In the genomic region with DNA sequence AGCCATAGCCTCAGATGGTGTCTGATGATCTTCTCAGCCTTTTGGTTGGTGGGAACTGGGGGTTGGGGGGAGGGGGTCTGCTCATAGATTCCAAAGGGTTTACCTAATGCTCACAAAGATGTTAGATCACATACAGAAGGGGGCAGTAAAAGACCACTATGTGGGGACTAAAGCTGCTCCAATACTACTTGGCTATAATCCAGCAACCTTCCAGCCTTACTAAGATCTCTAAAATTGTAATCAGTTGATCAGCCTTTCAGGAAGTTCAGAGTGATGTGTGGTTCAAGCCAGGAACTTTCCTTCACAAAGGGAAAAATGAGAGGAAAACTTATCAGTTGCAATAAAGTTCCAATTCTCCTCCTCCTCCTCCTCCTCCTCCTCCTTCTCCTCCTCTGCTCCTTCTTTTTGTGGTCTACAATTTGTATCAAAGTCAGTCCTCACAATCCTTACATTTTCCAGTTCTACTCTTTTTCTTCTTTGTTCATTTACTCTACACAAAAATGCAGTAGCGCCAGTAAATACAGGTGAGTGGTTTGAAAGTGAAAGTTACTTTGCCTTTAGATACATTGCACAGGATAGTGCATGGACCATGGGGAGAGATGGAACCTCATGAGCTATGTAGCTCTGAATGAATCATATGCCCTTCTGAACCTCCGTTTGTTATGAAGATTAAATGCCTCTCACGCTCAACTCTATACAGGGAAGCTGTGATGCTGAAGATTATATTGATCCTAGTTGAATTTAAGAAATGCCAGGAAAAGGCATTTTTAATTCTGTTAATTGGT, we compare ENCODE assay signal across 9 mouse cellular contexts. TPM values are rescaled to one million over a fixed set of nuclear protein-coding genes. Genes with fewer than 3 reads are reported as not detected.
DNase-seq lines count a peak whose midpoint lies in the region; ATAC-seq lines count a peak whose summit lies in the region.
"Had no signal": no experiment of that assay in that cellular context is flagged by ENCODE, and none has a peak within 500 bp of the region (broad histone marks: within the 10 kb centered on the region; RNA-seq: fewer than 3 reads in every experiment).

No protein-coding gene starts in this region.

- H3K4me2 ChIP-seq in kidney, embryonic 15.5 days: no peak overlapping the region
- H3K4me2 ChIP-seq: embryonic facial prominence, embryonic 13.5 days had no signal

- peaks cover 12% of the 10 kb centered on the region for H3K36me3 ChIP-seq in kidney, embryonic 15.5 days

- no peak overlapping the region for H3K27ac ChIP-seq in kidney, embryonic 15.5 days
- H3K27ac ChIP-seq: embryonic facial prominence, embryonic 13.5 days had no signal

- ATAC-seq in kidney, embryonic 15.5 days (replicated peaks; ENCODE audit: low FRiP score): peak; percentile 50

- no peaks in the 10 kb centered on the region for H3K27me3 ChIP-seq in kidney, embryonic 15.5 days
- H3K27me3 ChIP-seq: embryonic facial prominence, embryonic 13.5 days had no signal

- H3K9me3 ChIP-seq in kidney, embryonic 15.5 days (replicated peaks): no peaks in the 10 kb centered on the region
- H3K9me3 ChIP-seq: embryonic facial prominence, embryonic 13.5 days had no signal

- DNase-seq in kidney, adult 18-20 months: no peak
- DNase-seq in ES-CJ7 (ENCODE audit: low read depth, low spot score): peak; percentile 81
- DNase-seq in embryo, embryonic 10 days (ENCODE audit: low spot score): peak; percentile 71
- peak; percentile 56 for DNase-seq in lung, postnatal 10 days
- no peak for DNase-seq in frontal cortex, adult 2 months (ENCODE audit: extremely low spot score in 1 of 2, low spot score in 1 of 2)
- DNase-seq in spleen, adult 18-20 months: no peak
- DNase-seq in frontal cortex, postnatal 25 days (ENCODE audit: low spot score in 2 of 2): no peak

- H3K4me1 ChIP-seq in kidney, embryonic 15.5 days: peaks cover 27% of the 10 kb centered on the region

- WGBS in kidney, embryonic 15.5 days: 78% methylated on average over 3 of the region's 3 CpGs

- no peak overlapping the region for H3K9ac ChIP-seq in kidney, embryonic 15.5 days
- H3K9ac ChIP-seq: embryonic facial prominence, embryonic 13.5 days had no signal

- H3K4me3 ChIP-seq in kidney, embryonic 15.5 days (replicated peaks): no peak overlapping the region
- H3K4me3 ChIP-seq: embryonic facial prominence, embryonic 13.5 days had no signal

RNA-seq across cellular contexts. Expression of gene Cox17, which starts 1.7 kb away (rescaled TPM):
- polyA plus RNA-seq in kidney, embryonic 15.5 days (2015; fragmentation: Nextera tagmentation; extraction: Ambion mirVana): 167 and 189 TPM in 2 replicates
- 264 and 278 TPM in 2 replicates for polyA plus RNA-seq in frontal cortex, adult 2 months (2012; rRNA removed)

RNA-seq across cellular contexts. Expression of gene Gm21987, which starts 1.7 kb away (rescaled TPM):
- not detected in 2 replicates for polyA plus RNA-seq in kidney, embryonic 15.5 days (2015; fragmentation: Nextera tagmentation; extraction: Ambion mirVana)
- polyA plus RNA-seq in frontal cortex, adult 2 months (2012; rRNA removed): not detected in 2 replicates
- polyA plus RNA-seq: embryonic facial prominence, embryonic 13.5 days had no signal

RNA-seq across cellular contexts. Expression of gene Maats1, which starts 3.2 kb away (rescaled TPM):
- polyA plus RNA-seq in kidney, embryonic 15.5 days (2015; fragmentation: Nextera tagmentation; extraction: Ambion mirVana): 0.14 and 0.27 TPM in 2 replicates
- polyA plus RNA-seq in frontal cortex, adult 2 months (2012; rRNA removed): 0.80 and 0.86 TPM in 2 replicates

RNA-seq across cellular contexts. Expression of gene Popdc2, which starts 16.9 kb away (rescaled TPM):
- polyA plus RNA-seq in kidney, embryonic 15.5 days (2015; fragmentation: Nextera tagmentation; extraction: Ambion mirVana): 1.1 and 5.7 TPM in 2 replicates
- 0.90 and 1.1 TPM in 2 replicates for polyA plus RNA-seq in frontal cortex, adult 2 months (2012; rRNA removed)

RNA-seq across cellular contexts. Expression of gene Nr1i2, which starts 50.5 kb away (rescaled TPM):
- 0.35 and 0.49 TPM in 2 replicates for polyA plus RNA-seq in kidney, embryonic 15.5 days (2015; fragmentation: Nextera tagmentation; extraction: Ambion mirVana)
- not detected in 2 replicates for polyA plus RNA-seq in frontal cortex, adult 2 months (2012; rRNA removed)
- polyA plus RNA-seq: embryonic facial prominence, embryonic 13.5 days had no signal

Comparison
In these comparisons a context has a peak if more than half of its experiments do, and no peak if none do; other contexts are left out.
1. DNase-seq: peak in ES-CJ7 (single experiment), embryo, embryonic 10 days (single experiment) and lung, postnatal 10 days (single experiment); none in kidney, adult 18-20 months (single experiment), frontal cortex, adult 2 months (0 of 2), spleen, adult 18-20 months (0 of 2) and frontal cortex, postnatal 25 days (0 of 2).